Mouse (Mus musculus) layer of hippocampus, adult 9-11 months (tissue): ENCODE results near the gene Shb.

Experiments used
- DNase-seq: peaks from one replicate; pipeline ENCODE4 v3.0.0; 2022

The Shb gene

DNA sequence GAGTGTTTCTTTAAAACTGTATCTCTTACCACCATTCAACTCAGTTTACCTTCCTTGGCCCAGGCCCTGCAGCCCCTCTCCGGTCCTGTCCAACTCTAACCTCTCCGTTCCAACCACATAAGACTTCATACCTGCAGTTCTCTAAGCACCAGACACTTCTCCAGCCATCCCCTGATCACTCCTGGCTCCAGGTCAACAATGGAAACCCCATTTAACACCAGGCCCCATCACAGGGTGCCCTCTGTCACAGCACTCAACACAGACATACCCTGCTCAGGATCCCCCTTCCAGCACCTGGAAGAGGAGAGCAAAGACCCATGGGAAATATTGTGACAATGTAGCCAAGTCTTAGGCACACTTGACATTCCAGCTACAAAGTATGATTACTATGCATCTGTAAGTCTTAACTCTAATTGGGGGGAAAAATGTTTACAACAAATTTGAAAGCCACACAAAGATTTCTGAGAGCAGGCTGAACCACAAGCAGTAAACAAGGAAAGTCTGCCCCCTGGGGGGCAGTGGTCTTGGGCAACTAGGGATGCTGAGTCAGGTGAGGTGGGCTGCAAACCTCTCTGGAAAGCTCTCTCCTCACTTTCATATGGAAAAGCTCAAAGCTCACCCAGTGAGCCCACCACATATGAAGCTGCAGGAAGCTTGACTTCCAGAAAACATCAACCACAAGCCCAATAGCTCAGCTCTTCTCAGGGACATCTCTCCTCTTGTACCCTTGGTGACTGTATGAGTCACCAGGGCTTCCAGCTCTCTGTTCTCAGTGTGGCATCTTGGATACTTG is 4.5 kb downstream of the Shb start:
- DNase-seq, result no peak

DNA sequence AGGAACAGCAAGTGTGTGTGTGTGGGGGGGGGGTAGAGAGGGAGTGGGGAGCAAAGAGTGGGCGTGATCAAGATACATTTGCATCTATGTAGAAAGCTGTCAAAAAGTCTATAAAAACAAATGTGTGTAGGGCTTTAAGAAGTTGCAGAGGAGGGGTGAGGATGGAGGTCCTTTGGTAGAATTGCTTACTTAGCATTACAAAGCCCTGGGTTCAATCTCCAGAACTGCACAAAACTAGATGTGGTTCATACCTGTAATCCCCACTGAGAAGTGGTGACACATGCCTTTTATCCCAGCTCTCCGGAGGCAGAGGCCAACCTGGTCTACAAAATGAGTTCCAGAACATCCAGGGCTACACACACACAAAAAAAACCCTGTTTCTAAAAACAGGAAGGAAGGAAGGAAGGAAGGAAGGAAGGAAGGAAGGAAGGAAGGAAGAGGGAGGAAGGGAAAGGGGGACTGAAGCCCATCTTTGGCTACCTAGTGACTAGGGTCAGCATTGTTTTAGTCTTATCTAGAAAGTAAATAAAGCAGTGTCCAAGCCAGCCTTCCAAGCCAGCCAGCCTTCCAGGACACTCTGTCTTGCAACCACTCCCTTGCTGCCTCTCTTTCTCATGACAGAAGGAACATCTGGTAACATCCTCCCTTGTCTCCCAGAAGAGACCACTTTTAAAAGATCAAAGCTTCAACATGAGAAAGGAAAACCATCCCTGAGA is 5.3 kb downstream of the Shb start:
- no peak for DNase-seq

DNA sequence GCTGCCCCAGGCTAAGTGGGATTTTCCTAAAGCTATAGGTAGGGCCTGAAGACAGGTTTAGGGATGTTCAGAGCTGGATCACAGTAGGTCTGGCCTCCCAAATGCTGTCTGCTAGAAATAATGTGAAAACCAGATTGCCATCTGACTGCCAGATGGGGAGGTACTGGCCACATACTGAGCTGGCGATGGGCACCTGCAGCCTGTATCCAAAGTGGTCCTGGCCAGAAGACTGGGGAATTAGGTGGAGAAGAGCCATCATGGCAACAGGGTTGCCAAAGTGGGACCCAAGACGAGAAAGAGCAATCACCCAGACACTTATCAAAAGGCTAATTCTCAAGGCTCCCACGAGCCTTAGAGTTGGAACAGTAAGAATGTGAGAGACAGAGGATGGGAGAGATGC is 6.1 kb downstream of the Shb start:
- DNase-seq, result no peak

DNA sequence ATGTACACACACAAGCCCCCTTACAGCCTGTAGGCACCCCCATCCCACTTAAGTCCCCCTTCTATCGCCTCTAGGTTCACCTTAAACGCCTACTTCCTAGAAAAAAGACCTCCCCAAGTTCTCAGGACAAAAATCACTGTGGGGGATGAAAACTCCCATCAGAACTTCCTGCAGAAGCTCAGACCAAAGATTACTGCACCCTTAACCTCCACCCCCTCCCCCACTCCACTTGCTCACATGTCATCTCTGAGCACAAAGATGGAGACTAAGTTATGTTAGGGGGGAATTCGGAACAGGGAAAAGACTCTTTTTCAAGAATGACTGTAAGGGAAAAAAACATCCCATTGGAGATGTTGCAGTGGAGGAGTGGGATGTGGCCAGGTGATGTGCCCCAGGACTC is 6.7 kb downstream of the Shb start:
- DNase-seq, result no peak

DNA sequence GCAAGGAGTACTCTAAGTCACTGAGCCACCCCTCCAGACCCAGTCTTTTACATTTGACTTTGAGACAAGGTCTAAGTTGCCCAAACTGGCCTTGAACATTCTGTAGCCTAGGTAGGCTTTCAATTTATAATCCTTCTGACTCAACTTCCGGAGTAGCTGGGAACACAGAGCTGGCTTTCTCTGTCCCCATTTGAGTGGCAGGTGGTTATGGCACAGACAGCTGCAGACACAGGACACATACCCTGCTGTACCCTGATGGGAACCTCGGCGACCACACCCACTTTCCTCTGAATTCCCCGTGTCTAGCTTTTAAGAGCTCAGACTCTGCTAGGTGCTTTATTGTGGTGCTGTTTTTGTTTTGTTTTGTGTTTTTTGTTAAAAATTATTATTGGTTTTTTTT is 7.7 kb downstream of the Shb start:
- DNase-seq, result no peak

DNA sequence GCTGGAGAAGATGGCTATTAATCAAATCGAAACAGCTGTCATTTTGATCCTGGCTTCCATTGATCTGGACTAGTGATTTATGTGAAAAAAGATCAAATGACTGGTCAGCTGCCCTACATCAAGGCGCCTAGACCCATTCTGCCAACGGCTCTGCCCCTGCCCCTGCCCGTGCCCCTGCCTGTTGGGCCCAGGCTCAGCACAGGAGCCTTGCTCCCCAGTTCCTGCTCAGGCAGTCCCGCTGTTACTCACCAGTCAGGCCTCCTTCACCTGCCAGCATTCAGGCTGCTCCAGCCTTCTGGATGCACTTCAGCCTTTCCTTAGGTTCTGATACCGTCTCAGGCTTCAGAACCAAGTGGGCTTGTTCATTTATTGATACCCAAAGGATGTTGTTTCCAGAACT is 8.9 kb downstream of the Shb start:
- no peak for DNase-seq

DNA sequence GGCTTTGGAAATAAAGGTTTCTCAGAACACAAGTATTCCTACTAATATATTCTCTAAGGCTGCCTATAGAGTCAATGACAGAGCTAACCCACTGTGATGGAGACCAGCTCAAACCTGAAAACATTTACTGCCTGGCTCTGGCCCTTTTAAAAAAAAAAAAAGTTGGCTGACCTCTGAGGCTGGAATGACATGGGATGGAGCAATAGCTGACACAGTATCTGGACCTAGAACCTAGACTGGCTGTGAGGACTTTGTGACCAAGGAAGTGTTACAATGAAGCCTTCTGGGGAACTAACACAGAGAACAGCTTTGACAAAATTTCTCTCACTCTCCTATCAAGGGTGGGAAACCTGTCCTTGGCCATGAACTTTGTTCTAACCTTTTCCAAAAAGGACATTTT is 9.3 kb downstream of the Shb start:
- no peak for DNase-seq

DNA sequence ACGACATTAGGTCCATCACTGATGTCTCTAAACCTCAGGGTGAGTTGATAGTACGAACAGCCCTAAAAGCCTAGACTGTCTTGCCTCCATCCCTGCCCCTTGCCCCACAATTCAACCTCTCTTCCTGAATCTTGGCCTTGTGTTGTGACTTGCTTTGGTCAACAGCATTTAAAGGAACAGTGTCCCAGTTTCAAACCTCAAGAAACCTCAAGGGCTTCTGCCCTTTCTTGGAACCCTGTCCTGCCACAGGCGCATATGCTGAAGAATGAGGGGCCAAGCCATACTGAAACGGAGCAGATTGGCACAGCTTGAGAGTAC is 9.7 kb downstream of the Shb start:
- no peak for DNase-seq

DNA sequence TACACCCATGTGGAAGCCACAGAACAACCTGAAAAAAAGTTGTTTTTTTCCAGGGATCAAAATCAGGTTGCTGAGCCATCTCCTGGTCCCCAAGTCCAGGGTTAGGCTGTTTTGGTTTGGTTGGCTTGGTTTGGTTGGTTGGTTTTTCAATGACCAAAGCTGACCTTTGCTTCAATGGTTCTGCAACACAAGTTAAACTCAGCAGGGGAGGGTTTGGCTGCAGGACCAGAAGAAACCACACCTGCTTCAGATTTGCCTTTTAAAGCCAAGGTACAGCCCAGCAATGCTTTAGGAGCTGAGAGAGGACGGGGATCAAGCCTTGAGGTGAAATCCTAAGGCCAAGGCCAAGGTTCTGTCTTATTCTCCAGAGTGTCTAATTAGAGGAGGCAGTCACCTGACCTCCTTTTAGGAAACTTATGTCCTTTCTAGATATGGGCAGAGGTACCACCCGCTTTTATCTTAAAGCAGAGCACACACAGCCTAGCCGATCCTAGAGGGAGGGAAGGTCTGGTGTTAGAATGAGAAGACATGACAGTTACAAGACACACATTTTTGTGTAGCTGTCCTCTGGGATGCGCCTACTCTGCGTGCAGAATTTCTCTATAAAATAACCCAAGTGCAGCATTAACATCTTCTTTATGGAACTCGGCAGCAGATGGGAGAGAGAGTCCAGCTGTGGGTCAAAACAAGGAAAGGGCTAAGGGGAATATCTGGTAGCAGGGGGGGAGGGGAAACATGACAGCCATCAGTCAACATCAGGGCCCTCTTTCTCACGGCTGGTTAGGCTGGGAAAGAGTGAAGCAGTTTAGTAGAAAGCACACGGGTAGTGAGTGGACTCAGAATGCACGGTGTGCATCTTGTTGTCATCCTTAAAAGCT is 10.3 kb downstream of the Shb start:
- DNase-seq, result no peak

DNA sequence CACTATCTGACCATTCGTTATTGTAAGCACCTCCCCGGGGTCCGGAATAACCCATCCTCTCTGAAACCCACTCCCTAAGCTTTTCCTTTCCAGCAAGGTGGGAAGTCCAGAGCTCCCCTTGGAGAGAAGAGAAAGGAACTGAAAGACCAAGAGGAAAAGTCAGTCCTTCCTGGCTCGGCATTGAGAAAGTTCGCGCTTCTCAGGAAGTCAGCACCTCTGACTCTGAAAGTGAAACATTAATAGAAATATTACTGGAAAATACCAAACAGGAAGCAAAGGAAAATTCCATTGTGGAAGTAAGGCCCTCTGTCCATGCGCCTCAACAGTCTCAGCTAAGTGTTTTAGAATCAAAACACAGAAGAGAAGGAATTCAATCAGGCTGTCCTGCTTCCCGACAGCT is 11.9 kb downstream of the Shb start:
- no peak for DNase-seq

DNA sequence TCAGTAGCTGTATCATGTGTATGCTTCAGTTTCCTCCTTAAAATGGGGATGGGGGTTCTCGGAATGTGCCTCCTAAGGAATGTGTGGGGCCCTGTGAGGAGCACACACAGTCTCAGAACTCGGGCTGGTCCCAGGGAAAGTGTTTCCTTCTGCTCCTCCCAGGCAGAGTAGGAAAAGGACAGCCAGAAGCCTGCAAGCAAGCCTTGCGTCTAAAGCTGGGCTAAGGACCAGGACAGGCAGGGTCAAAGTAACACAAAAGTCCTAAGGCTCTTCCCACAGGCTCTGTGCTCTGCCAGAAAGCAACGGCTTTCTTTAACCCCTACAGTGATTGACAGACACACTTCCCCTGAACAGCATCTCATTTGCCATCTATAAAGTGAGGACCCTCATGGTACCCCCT is 14.9 kb downstream of the Shb start:
- no peak for DNase-seq

DNA sequence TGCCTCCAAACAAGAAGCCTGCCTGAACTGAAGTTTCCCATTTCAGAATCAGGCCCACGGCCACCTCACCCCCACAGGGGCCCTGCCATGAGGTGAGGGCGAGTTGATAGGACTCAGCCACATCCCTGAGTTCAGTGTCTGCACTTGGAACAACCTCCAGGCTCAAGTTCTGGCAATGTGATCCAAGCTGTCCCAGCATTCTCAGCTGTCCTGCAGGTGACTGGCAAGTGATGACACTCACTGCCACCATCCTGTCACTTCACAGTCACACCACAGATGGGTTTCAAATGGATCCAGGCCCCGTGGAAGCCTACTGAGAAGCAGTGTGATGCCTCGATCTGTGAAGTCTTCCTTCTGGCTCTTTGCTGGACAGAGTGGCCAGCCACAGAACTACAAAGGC is 16.4 kb downstream of the Shb start:
- DNase-seq, result no peak

DNA sequence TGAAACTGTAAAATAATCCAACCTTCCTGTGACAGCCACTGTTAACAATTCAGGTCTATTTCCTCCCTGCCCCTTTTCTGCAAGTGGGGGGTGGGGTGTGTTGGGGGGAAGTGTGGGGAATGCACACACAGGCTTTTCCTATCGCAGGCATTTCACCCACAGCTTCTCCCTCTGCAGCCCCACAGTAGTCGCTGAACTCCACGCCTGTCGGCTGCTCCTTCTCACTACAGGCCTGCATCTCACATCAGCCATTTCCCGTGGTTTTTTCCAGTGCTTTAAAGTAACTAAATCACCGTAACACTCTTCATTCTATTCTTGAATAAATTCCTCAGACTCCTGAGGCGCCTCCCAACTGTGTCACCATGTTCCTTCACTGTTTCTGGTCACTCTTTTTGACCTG is 17.9 kb downstream of the Shb start:
- DNase-seq, result no peak

DNA sequence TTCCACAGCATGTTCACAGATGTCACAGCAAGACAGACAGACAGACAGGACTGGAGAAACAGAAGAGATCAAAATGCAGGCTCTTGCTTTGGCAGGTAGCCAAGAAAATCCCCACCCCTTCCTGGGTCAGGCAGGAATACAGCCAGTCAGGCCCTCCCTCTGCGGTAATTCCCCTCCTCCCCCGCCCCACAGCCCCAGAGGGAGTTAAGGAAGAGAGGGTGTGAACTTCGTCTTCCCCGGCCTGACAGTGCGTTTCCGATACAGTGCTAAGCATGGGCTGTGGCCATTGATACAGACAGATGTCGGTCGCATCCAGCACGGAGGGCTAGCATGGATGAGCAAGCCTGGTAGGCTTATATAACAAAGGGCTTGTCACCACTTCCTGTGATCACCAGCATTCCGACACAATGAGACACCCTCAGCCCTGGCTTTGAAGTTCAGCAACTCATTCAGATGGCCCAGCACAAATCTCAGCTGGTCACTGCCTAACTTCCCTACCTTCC is 18.4 kb downstream of the Shb start:
- no peak for DNase-seq

DNA sequence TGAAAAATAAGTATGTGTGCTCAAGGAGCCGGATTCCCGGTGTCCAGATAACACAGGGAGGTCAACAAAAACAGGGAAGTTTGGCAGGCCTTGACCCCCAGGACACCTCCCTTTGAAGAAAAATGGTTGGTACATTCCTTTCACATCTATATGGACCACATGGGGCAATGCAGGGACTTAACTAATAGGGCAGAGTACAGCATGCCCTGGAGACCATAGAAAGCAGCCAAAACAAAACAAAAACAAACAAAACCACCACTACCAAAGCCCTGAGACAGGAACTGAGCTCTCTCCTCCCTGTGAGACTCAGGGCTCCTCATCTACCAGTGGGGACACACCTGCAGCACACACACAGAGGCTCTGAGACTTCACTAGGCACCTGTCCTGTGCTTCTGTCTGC is 18.9 kb downstream of the Shb start:
- no peak for DNase-seq

DNA sequence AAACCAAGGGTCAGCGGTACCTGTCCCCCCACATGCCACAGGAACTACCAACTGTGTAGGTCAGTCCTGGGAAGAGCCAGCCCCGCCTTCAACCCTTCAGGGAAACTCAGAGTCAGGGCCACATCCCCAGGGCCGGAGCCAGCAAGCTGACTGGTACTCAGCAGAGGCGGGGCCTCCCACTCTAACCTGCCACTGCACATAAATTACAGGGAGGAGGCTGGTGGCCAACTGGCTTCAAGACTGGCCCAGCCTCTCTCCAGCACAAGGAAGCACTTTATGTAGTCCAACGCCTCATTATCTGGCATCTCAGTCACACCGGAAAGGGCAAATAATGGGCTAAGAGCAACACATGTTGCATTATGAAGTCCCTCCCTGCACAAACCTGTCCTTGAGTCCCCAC is 22.1 kb downstream of the Shb start:
- no peak for DNase-seq

DNA sequence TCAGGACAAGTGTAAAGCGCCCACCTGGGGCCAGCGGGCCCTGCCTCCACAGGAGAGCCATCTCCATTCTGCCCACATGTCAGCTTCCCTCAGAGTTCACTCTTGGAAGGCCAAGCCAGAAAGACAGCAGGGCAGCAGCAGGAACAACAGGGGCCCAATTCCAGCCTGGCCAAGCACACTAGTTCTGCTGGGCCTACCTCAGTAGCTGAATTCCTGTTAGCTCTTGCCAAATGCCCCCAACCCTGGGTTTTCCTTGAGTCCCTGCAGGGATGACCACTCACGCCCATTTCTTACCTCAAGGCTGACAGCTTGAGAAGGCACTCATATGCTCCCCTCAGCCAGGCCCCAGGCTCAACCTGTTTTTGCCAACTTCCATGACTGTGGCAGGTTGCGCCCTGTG is 22.9 kb downstream of the Shb start:
- no peak for DNase-seq

DNA sequence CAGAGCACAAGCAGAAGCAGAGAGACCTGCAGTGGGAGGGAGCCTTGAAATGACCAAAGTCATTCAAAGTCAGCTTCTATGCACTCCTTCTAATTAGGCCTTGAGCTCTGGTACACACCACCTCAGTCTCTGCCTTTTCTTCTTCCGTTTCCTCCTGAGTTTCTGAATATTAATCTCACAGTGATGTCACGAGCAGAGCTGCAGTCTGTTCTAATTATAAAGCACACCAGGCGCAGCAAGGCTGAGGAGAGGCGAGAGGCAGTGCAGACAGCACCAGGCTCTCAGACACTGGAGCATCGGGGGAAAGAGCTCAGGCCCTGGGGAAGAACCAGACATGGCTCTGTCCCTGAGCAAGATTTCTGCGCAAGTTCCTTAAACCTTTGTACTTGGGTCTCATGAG is 23.8 kb downstream of the Shb start:
- DNase-seq, result peak; percentile 39

DNA sequence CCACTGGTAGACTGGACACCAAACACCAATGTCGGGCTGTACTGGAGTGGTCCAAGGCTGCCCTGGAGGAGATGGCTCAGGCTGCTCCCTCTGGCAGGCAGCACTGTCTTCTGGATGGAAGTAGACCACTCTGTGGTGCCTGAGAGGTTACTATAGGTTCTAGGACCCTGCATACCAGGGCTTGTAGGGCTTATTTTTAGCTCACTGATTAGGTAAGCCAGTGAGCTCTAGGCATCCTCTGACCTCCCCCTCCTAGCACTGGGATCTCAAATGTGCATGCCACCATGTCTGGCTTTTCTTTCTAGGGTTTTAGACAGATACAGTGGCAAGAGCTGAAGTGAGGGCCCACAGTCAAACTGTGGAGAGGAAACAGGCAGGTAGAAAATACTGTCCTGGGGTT is 24.8 kb downstream of the Shb start:
- DNase-seq, result no peak

DNA sequence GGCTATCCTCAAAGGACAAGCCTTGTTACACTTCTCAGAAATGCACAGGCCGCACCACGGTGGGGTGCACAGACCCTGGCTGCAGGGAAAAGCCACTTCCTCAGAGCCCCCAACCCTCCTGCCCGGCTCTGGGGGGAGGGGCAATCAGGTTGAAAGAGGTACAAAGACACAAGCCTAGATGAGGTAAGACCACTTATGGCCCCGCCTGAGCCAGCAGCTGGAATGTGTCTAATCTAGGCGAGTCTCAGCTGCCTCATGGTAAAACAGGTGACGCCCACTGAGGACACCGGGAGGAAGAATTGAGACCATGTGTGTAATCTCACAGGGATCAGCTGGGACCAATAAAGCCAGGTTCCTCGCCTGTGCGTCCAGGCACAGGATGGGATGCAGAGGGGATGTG is 25.2 kb downstream of the Shb start:
- no peak for DNase-seq

DNA sequence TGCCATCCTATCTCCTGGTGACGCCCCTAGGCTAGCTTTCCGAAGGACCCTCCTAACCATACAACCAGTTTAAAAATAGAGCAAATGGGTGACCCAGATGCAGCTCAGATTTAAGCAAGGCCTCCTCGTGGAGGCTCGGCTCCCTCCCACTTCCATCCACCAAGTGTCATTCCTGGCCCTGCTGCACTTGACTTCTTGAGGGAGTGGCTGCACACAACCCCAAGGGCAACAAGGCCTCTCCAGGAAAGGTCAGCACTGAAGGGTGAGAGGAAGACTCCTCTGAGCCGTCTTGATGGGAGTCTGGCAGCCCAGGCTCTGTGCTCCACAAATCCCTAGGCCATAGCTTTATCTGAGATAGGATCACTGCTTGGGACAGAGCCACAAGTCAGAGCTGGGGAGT is 25.7 kb downstream of the Shb start:
- no peak for DNase-seq

DNA sequence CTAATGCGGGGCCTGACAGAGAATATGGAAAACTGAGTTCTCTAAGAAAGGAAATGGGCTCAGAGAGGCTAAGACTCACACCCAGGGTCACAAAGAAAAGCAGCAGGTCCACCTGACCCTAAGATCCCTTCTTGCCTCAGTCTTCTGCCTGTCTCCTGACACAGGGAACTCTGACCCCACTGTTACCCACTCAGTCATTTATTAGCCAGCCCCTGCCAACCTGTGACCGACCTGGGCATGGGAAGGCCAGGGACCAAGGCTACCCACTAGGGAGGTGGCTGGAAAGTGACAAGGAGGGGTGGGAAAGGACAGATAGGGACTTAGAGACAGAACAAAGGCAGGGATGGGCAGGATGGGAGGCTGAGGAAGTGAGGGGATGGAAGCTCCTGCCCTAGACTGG is 26.6 kb downstream of the Shb start:
- DNase-seq, result no peak

DNA sequence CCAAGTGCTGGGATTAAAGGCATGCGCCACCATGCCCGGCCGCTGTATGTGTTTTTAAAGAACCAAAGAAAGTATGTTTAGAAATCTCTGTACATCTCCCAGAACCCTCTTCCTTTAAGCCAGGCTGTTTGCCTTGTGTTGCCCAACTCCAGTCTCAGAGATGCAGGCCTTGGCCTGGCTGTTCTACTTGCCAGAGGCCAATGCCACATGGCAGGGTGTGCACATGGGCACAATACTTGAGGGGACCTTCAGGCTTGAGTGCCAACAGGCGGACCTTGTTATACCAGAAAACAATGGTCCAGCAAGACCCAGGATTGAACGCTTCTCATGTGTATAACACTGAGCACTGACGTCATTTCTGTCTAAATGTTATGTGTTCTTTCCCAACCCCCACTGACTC is 27.1 kb downstream of the Shb start:
- no peak for DNase-seq

DNA sequence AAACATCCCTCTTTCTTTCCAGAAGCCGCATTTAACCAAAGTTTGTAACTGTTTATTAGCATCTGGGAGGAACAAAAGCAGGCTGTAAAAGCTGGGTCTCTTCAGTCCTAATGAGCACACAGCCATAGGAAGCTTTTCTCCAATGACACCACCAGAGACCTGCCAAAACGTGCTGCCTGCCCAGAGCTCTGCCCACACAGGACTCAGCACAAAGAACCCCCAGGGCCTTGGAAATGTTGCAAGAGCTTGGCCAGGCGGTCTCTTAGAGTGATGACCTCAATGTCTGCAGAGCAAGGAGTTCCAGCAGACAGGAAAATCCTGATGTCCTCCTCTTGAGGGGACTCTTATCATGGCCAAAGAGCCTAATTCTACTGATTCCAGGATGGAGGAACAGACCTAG is 28.5 kb downstream of the Shb start:
- DNase-seq, result no peak
